Mouse (Mus musculus) intestine, embryonic 14.5 days (tissue): Measurements from ENCODE around the gene Slc29a1. TPM values are rescaled to one million over a fixed set of nuclear protein-coding genes. Genes with fewer than 3 reads are reported as not detected.

ENCODE experiments used
- ATAC-seq: fragments of 200-750 bp; cut with Nextera tagmentation; replicated peaks from 2 replicates; pipeline ENCODE4 v1.8.0; 2017; ENCODE audit warnings: low read depth, moderate number of reproducible peaks, moderate TSS enrichment, moderate library complexity; ENCODE audit not compliant: low FRiP score, low TSS enrichment
- DNase-seq: peaks from one replicate; pipeline ENCODE4 v3.0.0-alpha.2; 2018; ENCODE audit warnings: low spot score
- H3K27ac ChIP-seq: fragments of 300-500 bp; sonication (generic); 2 replicates; pipeline ENCODE4 v1.5.1; 2014; ENCODE audit warnings: low read depth, mild to moderate bottlenecking, control low read depth
- H3K27me3 ChIP-seq: fragments of 300-500 bp; sonication (generic); replicated peaks from 2 replicates; pipeline ENCODE4 v1.6.1; 2014; ENCODE audit warnings: low read length, control low read depth; ENCODE audit not compliant: control insufficient read depth, insufficient read depth
- H3K36me3 ChIP-seq: fragments of 300-500 bp; sonication (generic); 2 replicates; pipeline ENCODE4 v1.6.1; 2014; ENCODE audit warnings: low read length, control low read depth; ENCODE audit not compliant: control insufficient read depth, insufficient read depth
- H3K4me1 ChIP-seq: fragments of 300-500 bp; sonication (generic); replicated peaks from 2 replicates; pipeline ENCODE4 v1.6.1; 2014; ENCODE audit warnings: low read length, control low read depth, mixed read lengths; ENCODE audit not compliant: control insufficient read depth, insufficient read depth
- H3K4me2 ChIP-seq: fragments of 300-500 bp; sonication (generic); 2 replicates; pipeline ENCODE4 v1.6.1; 2014; ENCODE audit warnings: low read length
- H3K4me3 ChIP-seq: fragments of 300-500 bp; sonication (generic); 2 replicates; pipeline ENCODE4 v1.5.1; 2014; ENCODE audit warnings: low read depth, low read length, control low read depth, mixed read lengths
- H3K9ac ChIP-seq: fragments of 300-500 bp; sonication (generic); 2 replicates; pipeline ENCODE4 v1.6.1; 2014; ENCODE audit warnings: mild to moderate bottlenecking, low read length
- H3K9me3 ChIP-seq: fragments of 300-500 bp; sonication (generic); 2 replicates; pipeline ENCODE4 v1.6.1; 2016; ENCODE audit warnings: low read length, control low read depth; ENCODE audit not compliant: control insufficient read depth
- WGBS: fragments of 180-500 bp; shearing (Covaris S2); extraction: QIAGEN DNeasy Blood & Tissue Kit; methylation state at CpG from one replicate; pipeline ENCODE4 v1.1.7; 2014; 5-methylcytosine and 5-hydroxymethylcytosine counted together
- polyA plus RNA-seq: library from polyadenylated mRNA; unstranded; fragments of >200 nt; fragmentation: Nextera tagmentation; extraction: Ambion mirVana; gene quantifications from 2 replicates; pipeline ENCODE4 v1.2.1, GENCODE M21; 2014

Slc29a1 gene
- polyA plus RNA-seq, 1 experiment from 2014 or later = 82.7 TPM

- Histone ChIP-seq H3K27ac (no peak overlapping the region), H3K4me3 (no peak overlapping the region), H3K27me3 (no peaks in the 10 kb centered on the region), H3K9ac (no peak overlapping the region), H3K4me2 (no peak overlapping the region), H3K36me3 (no peaks in the 10 kb centered on the region), H3K9me3 (no peaks in the 10 kb centered on the region), H3K4me1 (peaks cover 16% of the 10 kb centered on the region; the same call in 1 of the 2 replicates)
- ATAC-seq = no peak
- no peak for DNase-seq
- WGBS = 83% methylated on average over 6 of the region's 6 CpGs
Measured at GRCm38 (mm10) chr17:45617655-45618054, 18.2 kb upstream of the Slc29a1 start.

DNA sequence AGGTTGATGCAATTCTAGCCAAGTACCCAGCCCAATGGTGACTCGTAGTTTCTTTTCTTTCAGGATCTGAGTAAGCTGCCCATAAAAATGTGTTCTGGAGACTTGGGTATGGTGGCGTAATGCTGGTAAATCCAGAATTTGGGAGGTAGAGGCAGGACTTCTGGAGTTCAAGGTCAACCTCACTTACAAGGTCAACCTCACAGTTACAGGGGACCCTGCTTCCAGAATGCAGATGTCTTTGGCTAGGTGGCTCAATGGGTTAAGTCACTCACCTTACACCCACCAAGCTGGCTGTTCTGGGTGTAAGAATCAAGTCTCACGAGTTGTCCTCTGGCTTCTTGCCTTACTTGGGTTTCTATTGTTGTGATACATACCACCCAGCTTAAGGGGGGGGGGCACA lies 17.3 kb upstream of the Slc29a1 start:
- no peaks in the 10 kb centered on the region for H3K27me3 ChIP-seq
- H3K9me3 ChIP-seq = no peaks in the 10 kb centered on the region
- H3K27ac ChIP-seq = no peak overlapping the region
- 76% methylated on average over 3 of the region's 3 CpGs for WGBS
- no peaks in the 10 kb centered on the region for H3K36me3 ChIP-seq
- H3K4me1 ChIP-seq = peaks cover 16% of the 10 kb centered on the region; the same call in 1 of the 2 replicates
- no peak overlapping the region for H3K4me3 ChIP-seq
- no peak overlapping the region for H3K9ac ChIP-seq
- DNase-seq (no peak), ATAC-seq (no peak)
- H3K4me2 ChIP-seq = no peak overlapping the region

DNA sequence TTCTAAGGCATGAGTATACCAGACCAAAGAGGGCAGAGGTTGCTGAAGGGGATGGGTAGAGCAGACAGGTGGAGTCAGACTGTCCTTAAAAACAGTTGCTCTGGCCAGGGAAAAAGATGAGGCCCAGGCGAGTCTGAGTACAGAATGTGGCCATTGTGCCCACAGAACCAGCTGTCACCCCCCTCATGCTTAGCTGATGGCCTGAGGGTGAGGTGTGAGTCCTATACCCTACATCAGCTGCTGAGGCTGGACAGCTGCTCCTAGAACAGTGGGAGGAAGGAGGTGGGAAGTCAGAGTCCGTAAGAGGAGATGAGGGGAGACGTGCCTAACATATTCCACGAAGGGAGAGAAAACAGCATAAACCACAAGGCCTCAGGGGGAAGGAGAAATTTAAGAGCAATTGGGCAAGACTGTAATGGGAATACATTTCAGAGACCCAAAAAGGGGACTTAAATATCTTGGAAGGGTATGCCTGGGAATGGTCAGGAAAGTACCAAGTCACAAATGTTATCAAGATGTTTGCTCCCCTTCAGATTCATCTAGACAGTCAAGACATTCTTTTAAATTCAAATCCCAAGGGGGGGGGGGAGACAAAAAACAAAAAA lies 16.7 kb upstream of the Slc29a1 start:
- H3K27ac ChIP-seq = no peak overlapping the region
- H3K9ac ChIP-seq = no peak overlapping the region
- no peak for ATAC-seq
- WGBS = 61% methylated on average over 4 of the region's 4 CpGs
- H3K36me3 ChIP-seq = no peaks in the 10 kb centered on the region
- peaks cover 16% of the 10 kb centered on the region; the same call in 1 of the 2 replicates for H3K4me1 ChIP-seq
- no peaks in the 10 kb centered on the region for H3K9me3 ChIP-seq
- no peak overlapping the region for H3K4me2 ChIP-seq
- H3K27me3 ChIP-seq = no peaks in the 10 kb centered on the region
- DNase-seq = no peak
- H3K4me3 ChIP-seq = no peak overlapping the region

- H3K9me3 ChIP-seq = no peaks in the 10 kb centered on the region
- no peak for DNase-seq
- ATAC-seq = no peak
- H3K4me2 ChIP-seq = no peak overlapping the region
- no peaks in the 10 kb centered on the region for H3K27me3 ChIP-seq
- H3K36me3 ChIP-seq = no peaks in the 10 kb centered on the region
- H3K4me3 ChIP-seq = no peak overlapping the region
- 81% methylated on average over 7 of the region's 7 CpGs for WGBS
- no peak overlapping the region for H3K27ac ChIP-seq
- H3K9ac ChIP-seq = no peak overlapping the region
- H3K4me1 ChIP-seq = no peaks in the 10 kb centered on the region
Measured at GRCm38 (mm10) chr17:45612921-45613320, 13.5 kb upstream of the Slc29a1 start.

DNA sequence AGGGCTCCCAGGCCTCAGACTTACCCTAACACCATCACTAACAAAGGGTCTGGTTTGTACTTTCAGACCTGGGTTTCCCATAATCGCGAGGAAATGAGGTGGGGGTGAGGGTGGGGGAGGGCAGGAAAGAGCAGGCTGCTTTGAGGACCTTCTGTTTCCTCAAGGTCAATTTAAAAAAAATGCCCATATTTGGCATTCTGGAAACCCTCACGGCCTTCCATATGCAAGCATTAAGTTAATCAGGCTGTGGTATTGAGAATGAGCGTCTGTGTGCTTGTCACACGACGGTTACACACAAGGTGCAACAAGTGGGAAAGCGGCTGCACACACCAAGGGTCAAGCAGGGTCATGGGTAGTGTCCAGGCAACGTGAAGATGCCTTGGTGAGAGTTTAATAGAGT lies 12.6 kb upstream of the Slc29a1 start:
- ATAC-seq (no peak), DNase-seq (no peak)
- H3K9ac ChIP-seq = no peak overlapping the region
- H3K36me3 ChIP-seq = no peaks in the 10 kb centered on the region
- WGBS = 64% methylated on average over 8 of the region's 8 CpGs
- no peak overlapping the region for H3K4me3 ChIP-seq
- H3K27me3 ChIP-seq = no peaks in the 10 kb centered on the region
- no peak overlapping the region for H3K27ac ChIP-seq
- no peaks in the 10 kb centered on the region for H3K4me1 ChIP-seq
- no peaks in the 10 kb centered on the region for H3K9me3 ChIP-seq
- no peak overlapping the region for H3K4me2 ChIP-seq

- no peak overlapping the region for H3K4me3 ChIP-seq
- DNase-seq = no peak
- no peaks in the 10 kb centered on the region for H3K4me1 ChIP-seq
- H3K27me3 ChIP-seq = no peaks in the 10 kb centered on the region
- WGBS = 35% methylated on average over 5 of the region's 5 CpGs
- no peaks in the 10 kb centered on the region for H3K36me3 ChIP-seq
- ATAC-seq = no peak
- H3K27ac ChIP-seq = no peak overlapping the region
- no peak overlapping the region for H3K9ac ChIP-seq
- no peak overlapping the region for H3K4me2 ChIP-seq
- H3K9me3 ChIP-seq = no peaks in the 10 kb centered on the region
Measured at GRCm38 (mm10) chr17:45610144-45610866, 10.9 kb upstream of the Slc29a1 start.

DNA sequence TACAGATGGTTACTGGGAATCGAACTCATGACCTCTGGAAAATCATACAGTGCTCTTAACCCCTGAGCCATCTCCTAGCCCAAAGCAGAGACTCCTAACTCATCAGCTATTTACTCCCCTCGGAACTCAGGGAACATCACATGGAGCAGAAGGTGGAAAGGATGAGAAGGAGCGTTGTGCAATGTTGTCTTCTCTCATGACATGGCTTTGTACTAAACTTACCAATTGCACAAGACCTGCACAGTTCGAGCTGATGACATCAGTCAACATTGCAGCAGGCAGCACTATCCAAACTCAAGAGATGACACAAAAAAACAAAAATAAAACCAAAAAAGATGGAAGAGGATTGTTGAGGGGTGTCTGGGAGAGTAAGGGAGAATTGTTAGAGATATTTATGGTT lies 9.0 kb upstream of the Slc29a1 start:
- H3K27ac ChIP-seq = no peak overlapping the region
- 91% methylated on average over 4 of the region's 4 CpGs for WGBS
- no peak overlapping the region for H3K9ac ChIP-seq
- no peaks in the 10 kb centered on the region for H3K27me3 ChIP-seq
- H3K4me1 ChIP-seq = no peaks in the 10 kb centered on the region
- H3K9me3 ChIP-seq = no peaks in the 10 kb centered on the region
- ATAC-seq (no peak), DNase-seq (no peak)
- no peak overlapping the region for H3K4me3 ChIP-seq
- H3K36me3 ChIP-seq = no peaks in the 10 kb centered on the region
- no peak overlapping the region for H3K4me2 ChIP-seq

GRCm38 (mm10) chr17:45606992-45607879 lies 7.8 kb upstream of the Slc29a1 start:
- Histone ChIP-seq H3K9ac (no peak overlapping the region), H3K9me3 (no peaks in the 10 kb centered on the region), H3K27ac (no peak overlapping the region), H3K36me3 (no peaks in the 10 kb centered on the region), H3K4me1 (peaks cover 1% of the 10 kb centered on the region), H3K4me2 (no peak overlapping the region), H3K27me3 (no peaks in the 10 kb centered on the region), H3K4me3 (no peak overlapping the region)
- no peak for DNase-seq
- no peak for ATAC-seq
- 74% methylated on average over 15 of the region's 15 CpGs for WGBS
